Mouse (Mus musculus) cerebellum, adult 2 months (tissue): Measurements from ENCODE around the gene Gmppa.

Experiments used
- CTCF ChIP-seq: fragments of 200-500 bp; IDR thresholded peaks from 2 replicates; pipeline ENCODE4 v1.5.1; 2011; ENCODE audit warnings: low read depth, mild to moderate bottlenecking, control low read depth, low read length, moderate library complexity, borderline replicate concordance; ENCODE audit not compliant: insufficient read depth
- POLR2A ChIP-seq: fragments of 200-500 bp; IDR thresholded peaks from 2 replicates; pipeline ENCODE4 v1.6.1; 2011; ENCODE audit warnings: low read length, control low read depth, borderline replicate concordance; ENCODE audit not compliant: insufficient read depth

GRCm38 (mm10) chr1:75435475-75436328, at the start of gene Gmppa:
- TF ChIP-seq CTCF, result 0 out of 2 replicates have a peak, but pooled peaks have one; percentile 5
- TF ChIP-seq POLR2A, result peak; percentile 77; the same call in 1 of the 2 replicates
